Mouse (Mus musculus): ENCODE data around the gene Lrrc25.

Lrrc25 gene

DNA sequence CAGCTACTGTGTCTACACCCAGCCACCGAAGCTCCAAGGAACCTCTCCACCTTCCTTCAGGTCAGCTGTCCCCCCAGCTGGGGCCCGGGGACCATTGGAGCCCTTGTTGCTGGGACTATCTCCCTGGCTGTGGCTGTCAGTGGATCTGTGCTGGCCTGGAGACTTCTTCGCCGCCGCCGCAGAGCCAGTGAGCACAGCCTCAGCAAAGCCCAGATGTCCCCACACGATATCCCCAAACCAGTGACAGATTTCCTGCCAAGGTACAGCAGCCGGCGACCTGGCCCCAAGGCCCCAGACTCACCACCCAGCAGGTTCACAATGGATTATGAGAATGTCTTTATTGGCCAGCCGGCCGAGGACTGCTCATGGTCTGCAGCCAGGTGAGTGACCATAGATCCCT lies 2.0 kb downstream of the Lrrc25 start:
- no peak for DNase-seq

GRCm38 (mm10) chr8:70618888-70619334 lies 3.0 kb downstream of the Lrrc25 start:
- no peak for DNase-seq

DNA sequence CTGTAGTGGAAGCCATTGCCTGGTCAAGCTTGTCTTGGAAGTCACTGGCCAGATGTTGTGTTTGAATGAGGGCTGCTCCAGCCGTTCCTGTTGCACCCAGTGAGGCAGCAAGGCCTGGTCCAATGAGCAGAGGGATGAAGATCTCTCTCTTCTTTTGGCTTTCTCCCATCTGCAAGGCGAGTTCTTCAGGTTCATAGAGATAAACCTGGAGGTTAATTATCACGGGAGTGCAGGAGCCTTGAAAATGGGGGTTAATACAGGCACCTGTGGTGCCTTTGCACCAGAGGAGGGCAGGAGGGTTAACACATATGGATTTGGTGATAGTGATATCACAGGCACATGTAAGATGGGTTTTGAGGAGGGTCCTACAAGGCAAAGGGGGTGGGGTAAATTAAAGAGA lies 6.3 kb downstream of the Lrrc25 start:
- DNase-seq, result no peak

DNA sequence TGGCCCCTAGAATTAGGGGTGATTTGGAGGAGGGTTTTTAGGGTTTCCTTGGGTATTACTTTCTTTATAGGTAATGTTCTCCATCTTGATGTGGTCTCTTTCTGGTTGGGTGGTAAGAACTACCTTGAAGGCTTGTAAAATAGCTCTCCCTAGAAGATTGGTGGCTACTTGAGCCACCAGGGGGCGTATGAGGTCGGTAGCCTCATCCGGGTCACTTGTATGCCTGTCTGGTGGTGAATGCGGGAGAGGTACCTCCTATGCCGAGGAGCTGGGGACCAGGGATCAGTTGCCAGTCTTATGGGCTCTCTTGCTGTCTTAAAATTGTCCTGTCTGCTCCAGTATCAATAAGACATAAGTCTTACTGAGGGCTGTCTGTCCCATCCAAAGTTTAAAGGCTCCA lies 9.1 kb downstream of the Lrrc25 start:
- peak; percentile 79 for DNase-seq

DNA sequence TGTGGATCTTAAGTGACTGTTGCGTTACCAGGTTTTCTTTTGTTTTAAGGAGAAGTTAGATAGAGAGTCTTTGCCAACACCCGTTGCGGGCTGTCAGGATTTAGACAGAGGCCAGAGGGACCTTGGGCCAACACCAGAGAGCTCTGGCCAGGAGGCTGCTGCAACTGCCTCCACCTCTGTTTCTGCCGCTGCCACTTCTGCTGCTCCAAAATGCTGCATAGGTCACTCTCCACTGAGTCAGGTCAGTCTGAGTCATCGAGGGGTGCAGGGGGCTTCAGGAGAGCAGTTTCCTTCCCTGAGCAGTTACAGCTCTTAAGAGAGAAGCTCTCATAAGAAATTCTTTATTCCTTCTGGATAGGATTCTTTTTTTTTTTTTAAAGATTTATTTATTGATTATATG lies 11.1 kb downstream of the Lrrc25 start:
- no peak for DNase-seq

DNA sequence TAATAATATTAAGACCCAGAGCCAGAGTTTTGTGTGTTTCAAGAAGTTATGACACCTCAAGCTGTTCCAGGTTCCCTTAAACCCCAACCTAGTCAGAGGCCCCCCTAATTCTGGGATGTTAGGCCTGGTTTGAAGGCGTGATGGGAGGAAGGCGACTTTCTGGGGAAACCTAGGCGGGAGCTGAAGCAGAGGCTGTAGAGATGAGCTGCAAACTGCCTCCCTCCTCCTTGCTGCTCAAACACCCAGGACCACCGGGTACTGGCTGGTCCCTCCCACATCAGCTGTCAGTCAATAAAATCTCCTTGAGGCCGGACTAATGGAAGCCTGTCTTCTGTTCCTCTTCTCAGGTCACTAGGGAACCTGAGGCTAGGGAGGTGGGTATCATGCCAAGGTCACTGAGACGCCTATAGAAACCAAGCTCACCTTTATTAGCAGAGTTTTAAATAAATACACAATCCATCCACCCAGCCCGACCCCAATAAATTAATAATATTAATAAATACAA lies 13.1 kb downstream of the Lrrc25 start:
- no peak for DNase-seq

GRCm38 (mm10) chr8:70629574-70630531 lies 13.9 kb downstream of the Lrrc25 start:
- DNase-seq, result peak; percentile 91

DNA sequence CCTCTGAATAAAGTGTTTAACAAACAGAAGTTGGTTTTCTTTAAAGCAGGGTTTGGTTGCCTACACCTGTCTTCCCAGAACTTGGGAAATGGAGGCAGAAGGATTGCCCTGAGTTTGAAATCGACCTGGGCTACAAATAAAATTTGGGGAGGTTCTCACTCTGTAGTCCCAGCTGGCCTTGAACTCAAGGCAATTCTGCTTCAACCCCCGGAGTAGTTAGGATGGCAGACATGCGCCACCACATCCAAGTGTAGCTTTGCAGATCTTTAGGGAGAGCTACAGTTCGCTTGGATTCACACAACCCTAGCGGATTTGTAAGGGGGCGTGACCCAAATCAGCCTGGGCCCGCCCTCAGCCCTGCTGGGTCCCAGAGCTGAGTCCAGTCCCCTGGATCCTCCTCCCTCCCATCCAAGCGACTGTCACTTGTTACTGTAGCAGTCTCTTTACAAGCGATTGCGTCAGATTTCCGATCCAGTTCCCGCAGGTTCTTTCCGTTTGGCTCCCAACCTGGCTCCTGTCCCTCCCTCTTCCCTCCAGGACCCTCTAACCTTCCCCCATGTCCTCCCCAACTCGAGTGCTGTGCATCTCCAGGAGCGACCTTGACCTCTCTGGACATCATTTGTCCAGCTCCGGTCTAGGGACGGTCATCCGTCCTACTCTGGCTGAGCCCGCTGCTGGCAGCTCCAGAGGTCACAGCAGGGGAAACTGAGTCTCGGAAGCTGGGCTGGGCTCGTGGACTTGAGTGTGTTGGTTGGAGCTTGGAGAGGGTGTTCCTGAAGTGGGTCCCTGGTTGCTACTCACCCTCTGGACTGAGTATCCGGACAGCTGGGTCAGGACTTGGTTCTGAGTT lies 14.8 kb downstream of the Lrrc25 start:
- DNase-seq, result peak; percentile 88

DNA sequence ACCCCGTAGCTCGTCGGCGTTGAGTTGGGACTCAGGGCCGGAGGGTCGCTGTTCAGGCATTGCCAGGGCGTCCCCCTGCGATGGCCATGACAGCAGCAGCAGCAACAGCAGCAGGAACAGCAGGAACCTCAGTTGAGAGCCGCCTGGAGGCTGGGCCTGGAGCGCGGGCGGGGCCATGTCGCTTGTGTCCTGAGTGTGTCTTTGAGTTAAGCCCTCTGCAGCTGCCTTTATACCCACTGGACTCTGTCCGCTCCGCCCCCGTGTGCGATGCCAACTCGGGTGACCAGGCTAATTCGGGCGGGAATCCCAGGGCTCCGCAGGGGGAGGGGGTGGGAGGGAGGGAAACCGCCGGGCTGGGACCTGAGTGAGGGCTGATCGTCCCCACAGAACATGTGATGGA lies 15.5 kb downstream of the Lrrc25 start:
- DNase-seq, result peak; percentile 84

DNA sequence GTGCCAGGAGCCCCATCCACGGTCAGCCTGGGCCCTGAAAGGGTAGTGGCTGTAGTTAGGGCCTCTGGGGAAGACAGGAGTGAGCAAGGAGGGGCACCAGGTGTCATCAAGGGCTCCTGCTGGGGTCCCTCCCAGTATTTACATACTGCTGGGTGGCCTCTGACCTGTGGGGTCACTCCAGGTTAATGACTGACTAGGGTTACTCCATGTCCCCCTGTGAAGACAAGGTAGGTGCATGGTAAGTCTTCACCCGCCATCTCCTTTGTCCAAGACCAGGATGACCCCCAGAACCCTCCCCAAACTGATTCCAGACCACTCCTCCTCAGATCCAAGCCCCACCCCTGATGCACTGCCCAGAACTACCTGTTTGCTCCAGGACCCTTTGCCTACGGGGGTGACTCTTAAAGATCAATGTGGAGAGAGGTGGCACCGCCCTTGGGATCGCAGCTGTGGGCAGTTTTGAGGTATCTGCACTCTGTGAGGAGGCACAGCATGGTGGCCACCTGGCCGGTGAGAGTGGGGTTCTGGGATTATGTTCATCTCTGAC lies 16.5 kb downstream of the Lrrc25 start, which contains the start of gene Gdf15:
TSS of gene Gdf15 (minus strand) at position 111 of the 547 bp plus-strand sequence.
- DNase-seq, result no peak

- peak; percentile 90 for DNase-seq
Measured at GRCm38 (mm10) chr8:70634066-70634465, 18.1 kb downstream of the Lrrc25 start.

DNA sequence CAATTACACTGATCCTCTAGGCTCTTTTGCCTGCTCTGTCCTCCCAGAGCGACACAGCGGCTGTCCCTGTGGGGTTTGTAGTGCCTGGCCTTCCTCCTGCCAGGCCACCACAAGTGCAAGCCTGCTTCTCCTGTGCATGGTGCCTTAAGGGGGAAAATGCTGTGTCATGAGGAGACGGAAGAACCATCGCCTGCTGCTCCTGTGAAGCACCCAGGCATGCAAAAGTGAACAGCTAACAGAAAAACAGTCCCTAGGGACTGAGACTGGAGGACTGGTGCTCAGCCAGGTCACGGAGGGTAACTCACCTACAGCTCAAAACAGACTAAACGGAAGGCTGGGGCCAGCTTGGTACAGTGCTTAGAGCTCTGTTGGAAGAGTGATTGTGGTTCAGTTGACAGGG lies 19.6 kb downstream of the Lrrc25 start:
- peak; percentile 85 for DNase-seq

- DNase-seq, result peak; percentile 75
Measured at GRCm38 (mm10) chr8:70636838-70637237, 20.9 kb downstream of the Lrrc25 start.

DNA sequence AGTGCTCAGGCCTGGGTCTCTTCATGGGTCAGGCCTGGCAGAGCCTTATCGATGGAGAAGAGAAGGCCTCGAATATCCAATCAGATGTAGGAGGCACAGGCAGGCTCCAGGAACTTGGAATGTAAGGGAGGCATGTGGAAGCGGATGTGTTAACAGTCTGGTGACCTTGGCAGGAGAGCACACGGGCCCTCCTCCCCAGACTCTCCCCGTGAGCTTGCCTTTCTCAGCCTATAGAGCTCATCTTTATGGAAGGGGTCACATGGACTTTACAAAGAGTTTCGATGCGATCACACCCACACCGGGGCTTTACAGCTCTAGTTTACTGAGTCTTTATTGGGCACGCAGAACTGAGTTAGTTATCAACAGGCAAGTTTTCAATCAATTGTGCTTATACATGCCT lies 22.8 kb downstream of the Lrrc25 start:
- no peak for DNase-seq

GRCm38 (mm10) chr8:70643019-70643418 lies 27.1 kb downstream of the Lrrc25 start:
- DNase-seq, result no peak

DNA sequence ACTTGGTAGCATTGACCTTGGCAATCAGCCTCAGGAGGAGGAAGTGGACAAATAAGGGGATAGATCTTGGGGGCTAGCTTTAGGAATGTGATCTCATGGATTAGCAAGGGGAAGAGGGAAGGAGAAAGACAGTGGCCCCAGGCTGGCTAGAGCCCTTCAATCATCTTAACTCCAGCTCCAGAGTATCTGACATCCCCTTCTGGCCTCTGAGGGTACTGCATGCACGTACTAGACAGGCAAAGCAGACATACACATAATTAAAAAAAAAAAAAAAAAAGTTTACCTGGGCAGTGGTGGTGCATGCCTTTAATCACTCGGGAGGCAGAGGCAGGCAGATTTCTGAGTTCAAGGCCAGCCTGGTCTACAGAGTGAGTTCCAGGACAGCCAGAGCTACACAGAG lies 28.1 kb downstream of the Lrrc25 start:
- DNase-seq, result peak; percentile 66

DNA sequence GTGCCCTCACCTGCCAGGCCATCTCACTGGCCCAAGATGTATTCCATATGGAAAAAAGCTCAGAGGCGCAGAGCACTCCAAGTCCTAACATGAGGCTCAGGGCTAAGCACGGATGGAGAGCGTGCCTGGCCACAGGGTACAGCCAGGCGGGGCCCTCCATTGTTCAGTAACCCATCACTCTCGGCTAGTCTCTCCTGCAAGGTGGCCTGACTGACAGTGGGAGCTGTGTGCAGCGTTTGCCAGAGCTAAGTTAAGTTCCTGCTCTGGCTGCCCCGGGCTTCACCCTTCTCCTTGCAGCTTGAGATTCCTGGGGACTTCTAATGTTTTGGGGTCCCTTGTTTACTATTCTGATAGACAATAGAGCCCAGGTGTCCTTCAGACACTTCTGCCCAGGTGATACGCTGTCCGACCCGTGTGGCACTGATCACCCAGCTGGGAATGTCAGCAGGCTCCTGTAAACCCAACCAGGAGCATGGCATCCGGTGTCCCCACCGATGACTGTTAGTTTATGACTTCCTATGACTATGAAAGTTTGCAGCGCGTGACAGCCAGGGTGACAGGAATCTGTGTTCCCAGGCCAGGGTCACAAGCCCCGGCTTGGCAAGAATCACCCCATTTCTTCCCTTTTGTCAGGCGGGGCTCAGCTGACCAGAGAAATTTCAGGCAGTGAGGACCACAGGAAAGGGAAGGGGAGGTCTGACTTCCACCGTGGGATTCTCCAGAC lies 29.7 kb downstream of the Lrrc25 start:
- peak; percentile 77 for DNase-seq

DNA sequence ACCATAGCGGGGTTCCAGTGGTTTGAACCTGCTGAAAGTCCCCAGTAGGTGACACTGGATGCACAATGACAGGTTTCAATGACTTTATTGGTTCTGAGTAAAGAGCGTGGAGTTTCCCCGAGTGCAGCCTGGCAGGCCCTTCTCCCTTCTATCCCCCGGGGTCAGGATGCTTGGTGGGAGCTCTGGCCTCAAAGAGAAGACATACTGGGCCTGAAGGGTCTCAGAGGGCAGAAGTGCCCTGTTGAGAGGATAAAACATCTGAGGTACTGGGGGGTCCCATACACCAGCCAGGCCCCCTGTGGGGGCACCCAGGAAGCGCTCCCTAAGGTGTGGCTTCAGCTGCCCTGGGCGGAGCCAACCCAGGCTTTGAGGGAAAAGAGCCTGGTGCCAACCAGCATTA lies 30.4 kb downstream of the Lrrc25 start:
- DNase-seq, result no peak

DNA sequence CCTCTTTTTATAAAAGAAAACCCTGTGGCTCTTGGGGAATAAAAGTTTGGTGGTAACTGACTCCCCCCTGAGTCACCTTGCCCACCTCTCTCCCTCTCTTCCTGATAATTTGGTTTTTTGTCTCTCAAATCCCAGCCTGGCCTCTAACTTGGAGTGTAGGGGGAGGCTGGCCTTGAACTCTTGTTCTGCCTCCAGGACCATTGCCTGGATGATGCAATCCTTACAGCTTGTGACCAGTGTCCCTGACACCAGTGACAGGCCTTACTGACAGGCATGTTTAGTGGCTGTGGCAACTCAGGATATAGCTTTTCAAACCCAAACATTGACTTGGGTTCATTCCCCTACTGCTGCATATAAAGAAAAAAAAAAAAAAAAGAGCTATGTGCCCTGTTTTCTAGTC lies 30.8 kb downstream of the Lrrc25 start:
- DNase-seq, result no peak

DNA sequence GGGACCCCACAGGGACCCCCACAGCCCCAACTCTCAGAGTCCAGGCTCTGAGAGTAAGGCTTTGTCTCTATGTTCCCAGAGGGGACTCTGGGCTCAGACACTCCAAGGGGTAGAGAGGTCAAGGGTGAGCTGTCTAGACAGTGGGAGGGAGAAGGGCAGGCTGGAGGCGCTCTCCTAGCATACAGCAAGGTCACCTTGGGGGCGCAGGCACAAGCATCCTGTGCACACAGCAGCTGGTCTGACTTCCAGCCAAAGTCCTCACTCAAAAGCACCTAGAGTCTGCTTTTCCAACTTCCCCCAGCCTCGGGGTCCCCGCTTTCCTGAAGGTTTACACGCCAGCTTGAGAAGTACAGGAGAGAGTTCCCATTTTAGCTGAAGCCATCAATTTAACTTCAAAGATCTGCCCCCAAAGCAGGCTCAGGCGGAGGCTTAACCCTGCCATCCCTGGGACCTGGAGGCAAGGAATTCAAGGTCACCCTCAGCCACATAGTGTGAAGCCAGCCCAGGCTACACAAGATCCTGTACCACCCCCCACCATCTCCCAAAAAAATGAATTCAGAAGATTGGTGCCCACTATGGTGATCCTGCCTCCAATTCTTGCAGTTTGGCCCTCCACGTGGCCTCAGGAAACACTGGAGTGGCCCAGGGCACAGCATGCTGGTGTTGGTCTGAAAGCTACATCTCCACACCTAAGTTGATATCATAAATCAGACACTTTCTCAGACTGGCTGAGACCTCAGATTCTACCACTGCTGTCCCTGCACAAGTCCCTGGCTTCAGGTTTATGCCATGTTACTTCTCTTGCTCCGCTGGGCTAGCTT lies 31.6 kb downstream of the Lrrc25 start:
- DNase-seq, result peak; percentile 90

DNA sequence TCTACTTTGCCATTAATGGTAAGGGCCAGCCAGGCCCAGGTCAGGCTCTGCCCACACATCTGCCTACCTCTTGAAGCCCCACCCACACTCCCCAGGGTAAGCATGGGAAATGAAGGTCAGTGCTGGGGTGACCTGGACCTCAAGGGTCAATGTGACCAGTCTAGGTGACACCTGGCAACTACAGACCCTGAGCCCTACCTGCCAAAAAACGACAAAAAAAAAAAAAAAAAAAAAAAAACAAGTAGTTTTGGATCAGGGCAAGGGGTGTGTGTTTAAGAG lies 32.1 kb downstream of the Lrrc25 start:
- DNase-seq, result peak; percentile 74

DNA sequence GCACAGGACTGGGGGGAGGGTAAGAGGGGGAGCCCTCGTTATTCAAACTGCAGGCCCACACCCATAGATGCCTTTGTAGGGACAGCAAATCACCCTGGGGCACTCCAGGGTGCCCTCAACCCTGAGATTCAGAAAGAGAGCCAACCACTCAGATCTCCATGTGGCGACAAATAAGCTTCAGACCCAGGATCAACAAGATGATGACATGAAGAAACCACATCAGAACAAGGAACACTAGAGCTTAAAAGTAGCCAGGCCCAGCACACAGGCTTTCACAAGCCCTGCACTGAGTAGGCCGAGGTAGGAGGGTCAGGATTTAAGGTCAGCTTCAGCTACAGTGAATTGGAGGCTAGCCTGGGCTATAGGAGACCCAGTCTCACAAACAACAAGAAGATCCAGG lies 33.0 kb downstream of the Lrrc25 start:
- no peak for DNase-seq

Measured in kidney, adult 9 months (tissue).